Mouse (Mus musculus) C2C12 (cell line): Measurements from ENCODE around the gene Slc39a11.

ENCODE experiments used
- CTCF ChIP-seq: IDR thresholded peaks from one replicate; pipeline ENCODE4 v1.5.1; 2011; ENCODE audit not compliant: control insufficient read depth, insufficient read depth, insufficient read length
- MAX ChIP-seq: IDR thresholded peaks from one replicate; pipeline ENCODE4 v1.6.1; 2011; ENCODE audit warnings: mild to moderate bottlenecking, control low read depth
- USF1 ChIP-seq: IDR thresholded peaks from one replicate; pipeline ENCODE4 v1.6.1; 2011; ENCODE audit warnings: low read depth, mild to moderate bottlenecking, control low read depth, moderate library complexity

GRCm38 (mm10) chr11:113560150-113560549, 89.7 kb downstream of the Slc39a11 start:
- TF ChIP-seq MAX, result no peak
- no peak for TF ChIP-seq CTCF
- no peak for TF ChIP-seq USF1
